In genomic region chr11:54776735-54777333, GRCm38 (mm10) we compare ENCODE assay signal across 17 mouse cellular contexts. TPM values are rescaled to one million over a fixed set of nuclear protein-coding genes. Genes with fewer than 3 reads are reported as not detected.
A peak's percentile ranks its signal among the peaks of the same experiment; 100 is the strongest.
DNase-seq lines count a peak whose midpoint lies in the region; ATAC-seq and TF ChIP-seq lines count a peak whose summit lies in the region.
"Had no signal": no experiment of that assay in that cellular context is flagged by ENCODE, and none has a peak within 500 bp of the region (broad histone marks: within the 10 kb centered on the region; RNA-seq: fewer than 3 reads in every experiment).

No protein-coding gene starts in this region.

- TF ChIP-seq POLR2A in spleen, adult 2 months (IDR thresholded peaks at IDR 0.05; ENCODE audit: low read depth, low read length): no peak

- H3K36me3 ChIP-seq in heart, postnatal 0 days (replicated peaks; ENCODE audit: control insufficient read depth, insufficient read depth, low read length): no peaks in the 10 kb centered on the region
- no peaks in the 10 kb centered on the region for H3K36me3 ChIP-seq in spleen, adult 2 months (ENCODE audit: control insufficient read depth, insufficient read depth, low read length)
- no peaks in the 10 kb centered on the region for H3K36me3 ChIP-seq in forebrain, embryonic 14.5 days (ENCODE audit: control insufficient read depth, insufficient read depth, low read length)
- H3K36me3 ChIP-seq: limb, embryonic 13.5 days; neural tube, embryonic 12.5 days had no signal

- intact Hi-C loops in gastrocnemius, adult 2 months (cut with DNase I): no loop called here
- intact Hi-C loops in heart, postnatal 10 days (cut with DNase I): loop anchor here (5.0 kb wide), 1 partner anchor 70 kb away; no protein-coding TSS in a partner anchor

- TF ChIP-seq CTCF in gastrocnemius, adult 2 months (IDR thresholded peaks at IDR 0.05): no peak
- TF ChIP-seq CTCF in heart, postnatal 0 days (IDR thresholded peaks at IDR 0.05; ENCODE audit: low read depth): no peak
- TF ChIP-seq CTCF in spleen, adult 2 months (IDR thresholded peaks at IDR 0.05; ENCODE audit: extremely low read depth, insufficient read depth, insufficient read length, insufficient replicate concordance): no peak

- no peak overlapping the region for H3K9ac ChIP-seq in heart, postnatal 0 days (replicated peaks; ENCODE audit: low read depth, low read length)
- no peak overlapping the region for H3K9ac ChIP-seq in forebrain, embryonic 14.5 days (ENCODE audit: low read length)
- H3K9ac ChIP-seq: limb, embryonic 13.5 days; neural tube, embryonic 12.5 days had no signal

- no peak for TF ChIP-seq EP300 in heart, postnatal 0 days (IDR thresholded peaks at IDR 0.05; ENCODE audit: low read depth)

- ATAC-seq in heart, postnatal 0 days (ENCODE audit: insufficient read depth, low read depth): no peak
- ATAC-seq in forebrain, embryonic 14.5 days: no peak
- ATAC-seq: Patski had no signal

- no peaks in the 10 kb centered on the region for H3K27me3 ChIP-seq in heart, postnatal 0 days (ENCODE audit: control insufficient read depth, insufficient read depth, low read length)
- no peaks in the 10 kb centered on the region for H3K27me3 ChIP-seq in spleen, adult 2 months (ENCODE audit: control insufficient read depth, insufficient read depth, low read length)
- H3K27me3 ChIP-seq in forebrain, embryonic 14.5 days (replicated peaks; ENCODE audit: control insufficient read depth, insufficient read depth, low read length): no peaks in the 10 kb centered on the region
- H3K27me3 ChIP-seq: limb, embryonic 13.5 days; neural tube, embryonic 12.5 days; Patski had no signal

- 38% methylated on average over 4 of the region's 4 CpGs for WGBS in heart, postnatal 0 days
- WGBS in spleen, adult 2 months: 36% methylated on average over 4 of the region's 4 CpGs
- 84% methylated on average over 4 of the region's 4 CpGs for WGBS in forebrain, embryonic 14.5 days

- H3K4me1 ChIP-seq in heart, postnatal 0 days (ENCODE audit: control insufficient read depth, insufficient read depth): peaks cover 58% of the 10 kb centered on the region
- peaks cover 37% of the 10 kb centered on the region for H3K4me1 ChIP-seq in spleen, adult 2 months (ENCODE audit: control insufficient read depth, insufficient read depth, insufficient read length)
- no peaks in the 10 kb centered on the region for H3K4me1 ChIP-seq in forebrain, embryonic 14.5 days (ENCODE audit: control insufficient read depth, insufficient read depth, low read length)

- no peak for DNase-seq in gastrocnemius, adult 2 months
- no peak for DNase-seq in gastrocnemius, postnatal 10 days
- DNase-seq in heart, postnatal 0 days (ENCODE audit: low spot score): peak; percentile 5
- DNase-seq in heart, postnatal 10 days: no peak
- no peak for DNase-seq in spleen, adult 2 months (ENCODE audit: low read depth in 1 of 2, low spot score in 2 of 2)
- no peak for DNase-seq in spleen, postnatal 10 days (ENCODE audit: low spot score in 2 of 2)
- DNase-seq in forebrain, embryonic 14.5 days (ENCODE audit: low spot score): no peak
- DNase-seq in B cell, adult 2 months: no peak
- DNase-seq: adrenal gland, postnatal 36 days; cerebellum, postnatal 14 days; kidney, adult 2 months; kidney, postnatal 14 days; right cerebral cortex, postnatal 4 days; thymus, adult 2 months had no signal

- H3K9me3 ChIP-seq in heart, postnatal 0 days (replicated peaks; ENCODE audit: control insufficient read depth, low read length): no peaks in the 10 kb centered on the region
- H3K9me3 ChIP-seq in forebrain, embryonic 14.5 days (replicated peaks; ENCODE audit: control insufficient read depth, low read length): no peaks in the 10 kb centered on the region
- H3K9me3 ChIP-seq: limb, embryonic 13.5 days; neural tube, embryonic 12.5 days had no signal

- peak overlapping the region; percentile 2; the same call in 1 of the 2 replicates for H3K4me3 ChIP-seq in gastrocnemius, adult 2 months
- no peak overlapping the region for H3K4me3 ChIP-seq in heart, postnatal 0 days (ENCODE audit: low read depth, low read length)
- H3K4me3 ChIP-seq in spleen, adult 2 months (ENCODE audit: extremely low read depth, insufficient read depth, insufficient read length): no peak overlapping the region; the same call in 1 of the 2 replicates
- H3K4me3 ChIP-seq in forebrain, embryonic 14.5 days (ENCODE audit: low read depth, low read length): no peak overlapping the region
- H3K4me3 ChIP-seq: limb, embryonic 13.5 days; neural tube, embryonic 12.5 days had no signal

- H3K27ac ChIP-seq in gastrocnemius, adult 2 months: peak overlapping the region; percentile 84
- H3K27ac ChIP-seq in heart, postnatal 0 days (ENCODE audit: low read depth): peak overlapping the region; percentile 80
- peak overlapping the region; percentile 77; the same call in 1 of the 2 replicates for H3K27ac ChIP-seq in spleen, adult 2 months (ENCODE audit: insufficient read depth, low read length)
- no peak overlapping the region for H3K27ac ChIP-seq in forebrain, embryonic 14.5 days (ENCODE audit: low read depth, low read length)
- H3K27ac ChIP-seq: limb, embryonic 13.5 days; neural tube, embryonic 12.5 days had no signal

- no peak overlapping the region for H3K4me2 ChIP-seq in heart, postnatal 0 days (ENCODE audit: low read depth, low read length)
- no peak overlapping the region for H3K4me2 ChIP-seq in forebrain, embryonic 14.5 days (ENCODE audit: low read length)
- H3K4me2 ChIP-seq: limb, embryonic 13.5 days; neural tube, embryonic 12.5 days had no signal

RNA-seq across cellular contexts. Expression of gene Cdc42se2, which starts 10.6 kb away (rescaled TPM):
- total RNA-seq in gastrocnemius, adult 2 months (2021): 10 to 100 TPM; 14.4 to 19.6 TPM
- 10 to 100 TPM; 22.1 to 22.5 TPM for total RNA-seq in gastrocnemius, postnatal 10 days (2021)
- 53.6 and 88.5 TPM in 2 replicates for total RNA-seq in heart, postnatal 0 days (2014; rRNA removed; ENCODE audit: low replicate concordance)
- polyA plus RNA-seq in heart, postnatal 0 days (2015; fragmentation: Nextera tagmentation; extraction: Ambion mirVana): 44.4 and 50.2 TPM in 2 replicates
- total RNA-seq in heart, postnatal 10 days (2021): 10 to 100 TPM; 35.9 to 36.9 TPM
- 55.8 and 58.5 TPM in 2 replicates for polyA plus RNA-seq in spleen, adult 2 months (2012; rRNA removed)
- polyA plus RNA-seq in forebrain, embryonic 14.5 days (2014; fragmentation: Nextera tagmentation; extraction: Ambion mirVana): 221 and 226 TPM in 2 replicates
